Mouse (Mus musculus): Measurements from ENCODE around the gene Gm21972. TPM values are rescaled to one million over a fixed set of nuclear protein-coding genes. Genes with fewer than 3 reads are reported as not detected.
A peak's percentile ranks its signal among the peaks of the same experiment; 100 is the strongest.

The Gm21972 gene
- polyA plus RNA-seq, 1 experiment from 2014 or later = 0.90 TPM

DNA sequence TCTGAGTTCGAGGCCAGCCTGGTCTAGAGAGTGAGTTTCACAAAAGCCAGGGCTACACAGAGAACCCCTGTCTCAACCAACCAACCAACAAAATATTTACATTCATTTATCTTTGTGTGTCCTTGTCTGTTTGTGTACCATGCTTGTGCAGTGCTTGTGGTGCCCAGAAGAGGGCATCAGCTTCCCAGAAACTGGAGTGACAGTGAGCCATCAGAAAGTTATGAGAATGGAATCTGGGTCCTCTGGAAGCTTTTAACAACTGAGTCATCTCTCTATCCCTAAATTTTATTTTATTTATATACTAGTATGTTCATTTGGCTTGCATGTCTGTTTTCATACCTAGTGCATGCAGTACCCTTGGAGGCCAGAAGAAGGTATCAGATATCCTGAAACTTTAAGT lies 19.2 kb downstream of the Gm21972 start:
- WGBS = 88% methylated on average over 1 of the region's 1 CpGs
- peaks cover 4% of the 10 kb centered on the region; the same call in 1 of the 2 replicates for H3K4me1 ChIP-seq (ENCODE audit: control insufficient read depth, insufficient read depth, low read length)
- H3K4me3 ChIP-seq (ENCODE audit: low read depth, low read length) = no peak overlapping the region
- H3K27ac ChIP-seq (replicated peaks; ENCODE audit: low read depth, low read length) = no peak overlapping the region
- H3K9ac ChIP-seq (replicated peaks; ENCODE audit: low read length) = no peak overlapping the region
- DNase-seq (ENCODE audit: low spot score) = peak; percentile 2
- no peak for ATAC-seq (replicated peaks; ENCODE audit: insufficient number of reproducible peaks, low FRiP score, low TSS enrichment, low read depth)
- H3K4me2 ChIP-seq (ENCODE audit: low read depth, low read length) = no peak overlapping the region
- H3K36me3 ChIP-seq (replicated peaks; ENCODE audit: control insufficient read depth, insufficient read depth, low read depth, low read length) = no peaks in the 10 kb centered on the region
- no peaks in the 10 kb centered on the region for H3K9me3 ChIP-seq (replicated peaks; ENCODE audit: control insufficient read depth, low read length)
- H3K27me3 ChIP-seq (ENCODE audit: control insufficient read depth, insufficient read depth, low read length) = no peaks in the 10 kb centered on the region

DNA sequence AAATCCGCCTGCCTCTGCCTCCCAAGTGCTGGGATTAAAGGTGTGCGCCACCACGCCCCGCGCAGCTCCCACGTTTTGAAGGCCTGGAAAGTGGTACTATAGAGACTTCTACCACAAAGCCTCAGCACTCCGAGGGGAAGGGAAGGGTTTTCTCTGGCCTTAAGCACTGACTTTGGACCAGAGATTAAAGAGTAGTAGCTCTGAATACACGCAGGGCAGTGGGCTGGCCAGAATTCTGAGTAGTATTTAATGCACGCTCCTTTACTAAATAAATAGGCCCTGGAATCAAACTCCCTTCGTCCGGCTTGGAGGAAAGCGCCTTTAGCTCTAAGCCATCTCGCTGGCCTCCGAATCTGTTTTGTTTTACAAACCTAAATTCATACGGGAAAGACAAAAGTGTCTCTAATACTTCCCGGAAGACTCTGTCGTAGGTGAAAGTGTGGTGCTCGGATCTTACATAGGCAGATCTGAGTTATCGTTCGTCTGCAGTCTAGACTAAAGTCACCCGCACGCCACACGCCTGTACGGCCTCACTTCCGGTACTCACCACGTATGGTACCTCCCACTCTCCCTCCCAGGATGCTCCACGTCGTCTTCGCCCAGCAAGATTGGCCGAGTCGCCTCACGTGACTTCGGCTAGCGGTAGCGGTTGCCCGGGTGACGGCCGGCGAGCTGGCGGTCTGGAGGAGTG lies 20.8 kb downstream of the Gm21972 start, which contains the start of gene Armc9:
Armc9 (plus strand) TSS at position 648 of the 691 bp plus-strand sequence.
- H3K36me3 ChIP-seq (replicated peaks; ENCODE audit: control insufficient read depth, insufficient read depth, low read depth, low read length) = no peaks in the 10 kb centered on the region
- H3K9me3 ChIP-seq (replicated peaks; ENCODE audit: control insufficient read depth, low read length) = no peaks in the 10 kb centered on the region
- H3K27me3 ChIP-seq (ENCODE audit: control insufficient read depth, insufficient read depth, low read length) = no peaks in the 10 kb centered on the region
- peak within 1 kb of the TSS; percentile 68 for H3K4me2 ChIP-seq (ENCODE audit: low read depth, low read length)
- H3K4me1 ChIP-seq (ENCODE audit: control insufficient read depth, insufficient read depth, low read length) = peaks cover 4% of the 10 kb centered on the region; the same call in 1 of the 2 replicates
- 3% methylated on average over 40 of the region's 40 CpGs for WGBS
- H3K4me3 ChIP-seq (ENCODE audit: low read depth, low read length) = peak within 1 kb of the TSS; percentile 82
- H3K27ac ChIP-seq (replicated peaks; ENCODE audit: low read depth, low read length) = 0 out of 2 replicates have a peak within 1 kb of the TSS, but pooled peaks have one; percentile 22
- DNase-seq (ENCODE audit: low spot score) = peak; percentile 97
- H3K9ac ChIP-seq (replicated peaks; ENCODE audit: low read length) = peak within 1 kb of the TSS; percentile 79
- ATAC-seq (replicated peaks; ENCODE audit: insufficient number of reproducible peaks, low FRiP score, low TSS enrichment, low read depth) = peak; percentile 99

DNA sequence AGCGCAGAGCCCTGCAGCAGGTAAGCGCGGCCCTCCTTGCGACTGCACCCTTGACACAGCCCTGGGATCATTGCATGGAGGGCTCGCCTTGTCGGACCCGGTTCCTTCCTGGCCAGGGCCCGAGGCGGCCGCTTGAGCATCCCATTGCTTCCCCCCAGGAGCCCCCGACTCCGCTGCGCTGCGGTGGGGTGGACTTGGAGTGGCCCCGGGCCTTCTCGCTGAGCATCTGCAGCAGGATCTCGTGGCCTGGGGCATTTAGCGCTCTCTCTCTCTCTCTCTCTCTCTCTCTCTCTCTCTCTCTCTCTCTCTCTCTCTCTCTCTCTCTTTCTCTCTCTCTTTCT lies 21.4 kb downstream of the Gm21972 start:
- H3K27me3 ChIP-seq (ENCODE audit: control insufficient read depth, insufficient read depth, low read length) = no peaks in the 10 kb centered on the region
- DNase-seq (ENCODE audit: low spot score) (no peak), ATAC-seq (replicated peaks; ENCODE audit: insufficient number of reproducible peaks, low FRiP score, low TSS enrichment, low read depth) (no peak)
- 0 out of 2 replicates have a peak overlapping the region, but pooled peaks have one; percentile 22 for H3K27ac ChIP-seq (replicated peaks; ENCODE audit: low read depth, low read length)
- peaks cover 4% of the 10 kb centered on the region; the same call in 1 of the 2 replicates for H3K4me1 ChIP-seq (ENCODE audit: control insufficient read depth, insufficient read depth, low read length)
- H3K9ac ChIP-seq (replicated peaks; ENCODE audit: low read length) = peak overlapping the region; percentile 67
- H3K9me3 ChIP-seq (replicated peaks; ENCODE audit: control insufficient read depth, low read length) = no peaks in the 10 kb centered on the region
- WGBS = 0% methylated on average over 18 of the region's 18 CpGs
- H3K4me2 ChIP-seq (ENCODE audit: low read depth, low read length) = peak overlapping the region; percentile 68
- H3K36me3 ChIP-seq (replicated peaks; ENCODE audit: control insufficient read depth, insufficient read depth, low read depth, low read length) = no peaks in the 10 kb centered on the region
- peak overlapping the region; percentile 82 for H3K4me3 ChIP-seq (ENCODE audit: low read depth, low read length)

- 79% methylated on average over 3 of the region's 3 CpGs for WGBS
- Histone ChIP-seq H3K4me2 (ENCODE audit: low read depth, low read length) (no peak overlapping the region), H3K27ac (replicated peaks; ENCODE audit: low read depth, low read length) (no peak overlapping the region), H3K9ac (replicated peaks; ENCODE audit: low read length) (no peak overlapping the region), H3K36me3 (replicated peaks; ENCODE audit: control insufficient read depth, insufficient read depth, low read depth, low read length) (no peaks in the 10 kb centered on the region), H3K27me3 (ENCODE audit: control insufficient read depth, insufficient read depth, low read length) (no peaks in the 10 kb centered on the region), H3K4me1 (ENCODE audit: control insufficient read depth, insufficient read depth, low read length) (peaks cover 4% of the 10 kb centered on the region; the same call in 1 of the 2 replicates), H3K9me3 (replicated peaks; ENCODE audit: control insufficient read depth, low read length) (no peaks in the 10 kb centered on the region), H3K4me3 (ENCODE audit: low read depth, low read length) (no peak overlapping the region)
- ATAC-seq (replicated peaks; ENCODE audit: insufficient number of reproducible peaks, low FRiP score, low TSS enrichment, low read depth) = no peak
- DNase-seq (ENCODE audit: low spot score) = no peak
Observed at GRCm38 (mm10) chr1:86156075-86156474, 22.6 kb downstream of the Gm21972 start.

- DNase-seq (ENCODE audit: low spot score) (no peak), ATAC-seq (replicated peaks; ENCODE audit: insufficient number of reproducible peaks, low FRiP score, low TSS enrichment, low read depth) (no peak)
- H3K9ac ChIP-seq (replicated peaks; ENCODE audit: low read length) = no peak overlapping the region
- H3K4me1 ChIP-seq (ENCODE audit: control insufficient read depth, insufficient read depth, low read length) = peaks cover 4% of the 10 kb centered on the region; the same call in 1 of the 2 replicates
- H3K27ac ChIP-seq (replicated peaks; ENCODE audit: low read depth, low read length) = no peak overlapping the region
- H3K27me3 ChIP-seq (ENCODE audit: control insufficient read depth, insufficient read depth, low read length) = no peaks in the 10 kb centered on the region
- H3K4me2 ChIP-seq (ENCODE audit: low read depth, low read length) = no peak overlapping the region
- 88% methylated on average over 6 of the region's 6 CpGs for WGBS
- H3K36me3 ChIP-seq (replicated peaks; ENCODE audit: control insufficient read depth, insufficient read depth, low read depth, low read length) = no peaks in the 10 kb centered on the region
- H3K4me3 ChIP-seq (ENCODE audit: low read depth, low read length) = no peak overlapping the region
- H3K9me3 ChIP-seq (replicated peaks; ENCODE audit: control insufficient read depth, low read length) = no peaks in the 10 kb centered on the region
Observed at GRCm38 (mm10) chr1:86156595-86156994, 23.2 kb downstream of the Gm21972 start.

- Histone ChIP-seq H3K27me3 (ENCODE audit: control insufficient read depth, insufficient read depth, low read length) (no peaks in the 10 kb centered on the region), H3K27ac (replicated peaks; ENCODE audit: low read depth, low read length) (no peak overlapping the region), H3K36me3 (replicated peaks; ENCODE audit: control insufficient read depth, insufficient read depth, low read depth, low read length) (no peaks in the 10 kb centered on the region; the same call in 1 of the 2 replicates), H3K4me1 (ENCODE audit: control insufficient read depth, insufficient read depth, low read length) (peaks cover 4% of the 10 kb centered on the region; the same call in 1 of the 2 replicates), H3K9me3 (replicated peaks; ENCODE audit: control insufficient read depth, low read length) (no peaks in the 10 kb centered on the region), H3K4me3 (ENCODE audit: low read depth, low read length) (no peak overlapping the region), H3K4me2 (ENCODE audit: low read depth, low read length) (no peak overlapping the region), H3K9ac (replicated peaks; ENCODE audit: low read length) (no peak overlapping the region)
- 94% methylated on average over 6 of the region's 6 CpGs for WGBS
- no peak for DNase-seq (ENCODE audit: low spot score)
- no peak for ATAC-seq (replicated peaks; ENCODE audit: insufficient number of reproducible peaks, low FRiP score, low TSS enrichment, low read depth)
Observed at GRCm38 (mm10) chr1:86160059-86160458, 26.6 kb downstream of the Gm21972 start.

DNA sequence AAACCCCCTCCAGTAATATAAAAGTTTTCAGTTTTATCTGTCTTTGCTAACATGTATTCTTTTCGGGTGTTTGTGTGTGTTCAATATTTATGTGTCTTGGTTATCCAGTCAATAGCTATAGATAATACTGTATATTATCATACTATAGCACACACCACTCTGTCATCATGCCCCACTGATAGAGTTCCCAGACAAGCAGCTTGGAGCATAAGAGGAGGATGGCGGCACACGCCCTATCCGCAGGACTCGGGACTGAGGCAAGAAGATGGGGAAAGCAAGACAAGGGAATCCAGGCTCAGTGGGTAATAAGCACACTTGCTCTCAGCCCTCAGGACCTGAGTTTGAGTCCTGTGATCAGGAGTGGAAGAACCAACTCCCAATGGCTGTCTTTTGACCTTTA lies 27.0 kb downstream of the Gm21972 start:
- no peaks in the 10 kb centered on the region; the same call in 1 of the 2 replicates for H3K36me3 ChIP-seq (replicated peaks; ENCODE audit: control insufficient read depth, insufficient read depth, low read depth, low read length)

GRCm38 (mm10) chr1:86161061-86161460 lies 27.6 kb downstream of the Gm21972 start:
- H3K27ac ChIP-seq (replicated peaks; ENCODE audit: low read depth, low read length) = no peak overlapping the region
- H3K4me2 ChIP-seq (ENCODE audit: low read depth, low read length) = no peak overlapping the region
- H3K36me3 ChIP-seq (replicated peaks; ENCODE audit: control insufficient read depth, insufficient read depth, low read depth, low read length) = no peaks in the 10 kb centered on the region; the same call in 1 of the 2 replicates
- no peak overlapping the region for H3K4me3 ChIP-seq (ENCODE audit: low read depth, low read length)
- no peak for DNase-seq (ENCODE audit: low spot score)
- no peaks in the 10 kb centered on the region for H3K4me1 ChIP-seq (ENCODE audit: control insufficient read depth, insufficient read depth, low read length)
- H3K9ac ChIP-seq (replicated peaks; ENCODE audit: low read length) = no peak overlapping the region
- no peak for ATAC-seq (replicated peaks; ENCODE audit: insufficient number of reproducible peaks, low FRiP score, low TSS enrichment, low read depth)
- no peaks in the 10 kb centered on the region for H3K27me3 ChIP-seq (ENCODE audit: control insufficient read depth, insufficient read depth, low read length)
- no peaks in the 10 kb centered on the region for H3K9me3 ChIP-seq (replicated peaks; ENCODE audit: control insufficient read depth, low read length)
- 92% methylated on average over 5 of the region's 5 CpGs for WGBS

More for the DNA sequence above, 27.0 kb downstream of the Gm21972 start:
- Histone ChIP-seq H3K9ac (replicated peaks; ENCODE audit: low read length) (no peak overlapping the region), H3K4me3 (ENCODE audit: low read depth, low read length) (no peak overlapping the region), H3K9me3 (replicated peaks; ENCODE audit: control insufficient read depth, low read length) (no peaks in the 10 kb centered on the region), H3K27me3 (ENCODE audit: control insufficient read depth, insufficient read depth, low read length) (no peaks in the 10 kb centered on the region), H3K4me2 (ENCODE audit: low read depth, low read length) (no peak overlapping the region), H3K4me1 (ENCODE audit: control insufficient read depth, insufficient read depth, low read length) (peaks cover 2% of the 10 kb centered on the region; the same call in 1 of the 2 replicates), H3K27ac (replicated peaks; ENCODE audit: low read depth, low read length) (no peak overlapping the region)
- DNase-seq (ENCODE audit: low spot score) (no peak), ATAC-seq (replicated peaks; ENCODE audit: insufficient number of reproducible peaks, low FRiP score, low TSS enrichment, low read depth) (no peak)
- WGBS = 93% methylated on average over 5 of the region's 5 CpGs

All from embryonic facial prominence, embryonic 11.5 days (tissue).